Mouse (Mus musculus) cortical plate, adult 2 months (tissue): ENCODE data around the gene Zfp444.

Experiments used
- CTCF ChIP-seq: fragments of 200-500 bp; IDR thresholded peaks from 2 replicates; pipeline ENCODE4 v1.5.1; 2011; ENCODE audit warnings: mild to moderate bottlenecking, control low read depth, low read length; ENCODE audit not compliant: insufficient read depth; ENCODE audit errors: extremely low read depth
- POLR2A ChIP-seq: fragments of 200-500 bp; IDR thresholded peaks from 2 replicates; pipeline ENCODE4 v1.6.1; 2011; ENCODE audit warnings: mild to moderate bottlenecking, low read length, control low read depth; ENCODE audit not compliant: insufficient read depth; ENCODE audit errors: extremely low read depth

DNA sequence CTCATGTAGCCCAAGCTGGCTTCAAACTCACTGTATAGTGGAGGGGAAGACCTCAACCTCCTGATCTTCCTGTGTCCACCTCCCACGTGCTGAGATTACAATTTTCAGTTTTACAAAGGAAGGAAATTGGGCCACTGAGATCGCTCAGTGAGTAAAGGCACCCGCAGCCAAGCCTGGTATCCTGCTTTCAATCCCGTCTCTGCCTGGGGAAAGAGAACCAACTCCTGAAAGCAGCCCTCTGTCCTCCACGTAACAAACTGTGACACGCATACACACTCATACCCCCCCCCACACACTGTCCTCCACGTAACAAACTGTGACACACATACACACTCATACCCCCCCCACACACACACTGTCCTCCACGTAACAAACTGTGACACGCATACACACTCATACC is 1.6 kb upstream of the Zfp444 start:
- TF ChIP-seq CTCF = no peak
- TF ChIP-seq POLR2A = no peak
